Mouse (Mus musculus) CH12.LX (cell line): ENCODE measurements at regions not wholly inside any gene's neighbourhood (a gene's known extent, or its start where the extent isn't known, plus 50 kb on each side); places are given as distances from the start of the nearest gene placed in this dataset.

Source experiments
- CTCF ChIP-seq, 2 experiments: IDR thresholded peaks in 1 of 2; conservative IDR thresholded peaks in 1 of 2; 2 replicates each; pipeline ENCODE4 v1.5.1; 2011 to 2012; ENCODE audit warnings: low read depth in 2 of 2, low read length in 2 of 2, improper control_type of control experiment in 1 of 2, inconsistent platforms in 1 of 2, mild to moderate bottlenecking in 1 of 2, moderate library complexity in 1 of 2
- MAFK ChIP-seq: IDR thresholded peaks from 2 replicates; pipeline ENCODE4 v1.6.1; 2011; ENCODE audit warnings: low read length, improper control_type of control experiment; ENCODE audit not compliant: insufficient replicate concordance
- NRF1 ChIP-seq: IDR thresholded peaks from 2 replicates; pipeline ENCODE4 v1.6.1; 2014; ENCODE audit warnings: low read depth, mild to moderate bottlenecking, inconsistent platforms, low read length, improper control_type of control experiment, moderate library complexity
- TBP ChIP-seq: conservative IDR thresholded peaks from 2 replicates; pipeline ENCODE4 v1.6.1; 2011; ENCODE audit warnings: low read depth, low read length, improper control_type of control experiment
- TCF12 ChIP-seq: IDR thresholded peaks from 2 replicates; pipeline ENCODE4 v1.6.1; 2014; ENCODE audit warnings: low read depth, mild to moderate bottlenecking, inconsistent platforms, low read length, improper control_type of control experiment

- TF ChIP-seq MAFK (no peak), TBP (no peak), NRF1 (no peak), CTCF (conservative IDR thresholded peaks at IDR 0.05 in 1 of 2, IDR thresholded peaks at IDR 0.05 in 1 of 2; ENCODE audit: low read depth in 2 of 2, low read length in 2 of 2) (no peak), TCF12 (no peak)
These were observed 177.4 kb upstream of the Fn1 start for GRCm38 (mm10) chr1:71830379-71830778.
